Mouse (Mus musculus) limb, embryonic 14.5 days (tissue): ENCODE measurements around the gene Gm49661. TPM values are rescaled to one million over a fixed set of nuclear protein-coding genes. Genes with fewer than 3 reads are reported as not detected.

Source experiments
- ATAC-seq: fragments of 200-750 bp; cut with Nextera tagmentation; 2 replicates; pipeline ENCODE4 v1.8.0; 2017; ENCODE audit warnings: low read depth, moderate number of reproducible peaks, moderate TSS enrichment; ENCODE audit not compliant: low FRiP score
- DNase-seq: peaks from one replicate; pipeline ENCODE4 v3.0.0-alpha.2; 2015; ENCODE audit warnings: low spot score
- H3K27ac ChIP-seq: fragments of 300-500 bp; sonication (generic); replicated peaks from 2 replicates; pipeline ENCODE4 v1.5.1; 2014; ENCODE audit warnings: low read depth, mild to moderate bottlenecking, low read length, moderate library complexity, mixed read lengths
- H3K27me3 ChIP-seq: fragments of 300-500 bp; sonication (generic); 2 replicates; pipeline ENCODE4 v1.6.1; 2014; ENCODE audit warnings: low read length, mixed read lengths; ENCODE audit not compliant: control insufficient read depth, insufficient read depth
- H3K36me3 ChIP-seq: fragments of 300-500 bp; sonication (generic); 2 replicates; pipeline ENCODE4 v1.6.1; 2014; ENCODE audit warnings: mild to moderate bottlenecking, low read length, moderate library complexity, mixed read lengths; ENCODE audit not compliant: control insufficient read depth, insufficient read depth
- H3K4me1 ChIP-seq: fragments of 300-500 bp; sonication (generic); 2 replicates; pipeline ENCODE4 v1.6.1; 2014; ENCODE audit warnings: antibody characterized with exemption, low read length, mixed read lengths; ENCODE audit not compliant: control insufficient read depth, insufficient read depth
- H3K4me2 ChIP-seq: fragments of 300-500 bp; sonication (generic); replicated peaks from 2 replicates; pipeline ENCODE4 v1.6.1; 2014; ENCODE audit warnings: low read depth, mild to moderate bottlenecking, low read length, moderate library complexity; ENCODE audit not compliant: severe bottlenecking
- H3K4me3 ChIP-seq: fragments of 300-500 bp; sonication (generic); replicated peaks from 2 replicates; pipeline ENCODE4 v1.5.1; 2014; ENCODE audit warnings: low read length
- H3K9ac ChIP-seq: fragments of 300-500 bp; sonication (generic); 2 replicates; pipeline ENCODE4 v1.6.1; 2014; ENCODE audit warnings: mild to moderate bottlenecking, low read depth, low read length, moderate library complexity; ENCODE audit not compliant: severe bottlenecking
- H3K9me3 ChIP-seq: fragments of 300-500 bp; sonication (generic); 2 replicates; pipeline ENCODE4 v1.6.1; 2016; ENCODE audit warnings: low read length; ENCODE audit not compliant: control insufficient read depth
- POLR2A ChIP-seq: fragments of 200-500 bp; IDR thresholded peaks from 2 replicates; pipeline ENCODE4 v1.8.0; 2012; ENCODE audit warnings: inconsistent platforms, mild to moderate bottlenecking, moderate library complexity, borderline replicate concordance; ENCODE audit not compliant: insufficient read depth, insufficient read length; ENCODE audit errors: extremely low read depth
- WGBS: fragments of 180-500 bp; shearing (Covaris S2); extraction: QIAGEN DNeasy Blood & Tissue Kit; methylation state at CpG from one replicate; pipeline ENCODE4 v1.1.7; 2014; 5-methylcytosine and 5-hydroxymethylcytosine counted together
- microRNA-seq: library from miRNA; unstranded; fragments of <30 nt; microRNA quantifications from one replicate; pipeline ENCODE4, GENCODE M21; 2016
- polyA plus RNA-seq, 2 experiments: library from polyadenylated mRNA; depleted of rRNA in 1 of 2; stranded (reverse) in 1 of 2; unstranded in 1 of 2; fragments of >200 nt; fragmentation: Nextera tagmentation in 1 of 2; extraction: Ambion mirVana in 1 of 2; gene quantifications; 2 replicates each; pipeline versions ENCODE4 v1.2.1 to v1.2.3; 2012 to 2014

The Gm49661 gene
- polyA plus RNA-seq, 2 experiments, result not detected

GRCm38 (mm10) chr8:84925557-84925956 is 43.7 kb downstream of the Gm49661 start:
- Histone ChIP-seq H3K9me3 (no peaks in the 10 kb centered on the region), H3K36me3 (no peaks in the 10 kb centered on the region), H3K4me3 (no peak overlapping the region), H3K27me3 (peaks cover 17% of the 10 kb centered on the region), H3K27ac (no peak overlapping the region), H3K4me1 (no peaks in the 10 kb centered on the region), H3K9ac (no peak overlapping the region), H3K4me2 (no peak overlapping the region)
- no peak for DNase-seq
- no peak for TF ChIP-seq POLR2A
- no peak for ATAC-seq
- WGBS, result 74% methylated on average over 7 of the region's 7 CpGs

- Histone ChIP-seq H3K27ac (no peak overlapping the region), H3K9me3 (no peaks in the 10 kb centered on the region), H3K4me2 (no peak overlapping the region), H3K27me3 (no peaks in the 10 kb centered on the region; the same call in 1 of the 2 replicates), H3K4me3 (no peak overlapping the region), H3K9ac (no peak overlapping the region), H3K4me1 (no peaks in the 10 kb centered on the region), H3K36me3 (no peaks in the 10 kb centered on the region)
- WGBS, result 64% methylated on average over 2 of the region's 2 CpGs
- no peak for DNase-seq
- no peak for ATAC-seq
- TF ChIP-seq POLR2A, result no peak
These were observed 47.6 kb downstream of the Gm49661 start for GRCm38 (mm10) chr8:84921596-84921995.

- DNase-seq (no peak), ATAC-seq (no peak)
- H3K4me3 ChIP-seq, result no peak overlapping the region
- no peaks in the 10 kb centered on the region; the same call in 1 of the 2 replicates for H3K27me3 ChIP-seq
- no peak overlapping the region for H3K27ac ChIP-seq
- 91% methylated on average over 15 of the region's 15 CpGs for WGBS
- no peak overlapping the region for H3K9ac ChIP-seq
- TF ChIP-seq POLR2A, result no peak
- no peak overlapping the region for H3K4me2 ChIP-seq
- no peaks in the 10 kb centered on the region for H3K4me1 ChIP-seq
- H3K9me3 ChIP-seq, result no peaks in the 10 kb centered on the region
- H3K36me3 ChIP-seq, result no peaks in the 10 kb centered on the region
These were observed 50.6 kb downstream of the Gm49661 start for GRCm38 (mm10) chr8:84918646-84919045.

GRCm38 (mm10) chr8:84917781-84918180 is 51.5 kb downstream of the Gm49661 start:
- H3K4me3 ChIP-seq, result no peak overlapping the region
- no peak for ATAC-seq
- H3K27ac ChIP-seq, result no peak overlapping the region
- 29% methylated on average over 20 of the region's 20 CpGs for WGBS
- no peaks in the 10 kb centered on the region for H3K4me1 ChIP-seq
- no peak for TF ChIP-seq POLR2A
- H3K4me2 ChIP-seq, result no peak overlapping the region
- no peak overlapping the region for H3K9ac ChIP-seq
- H3K36me3 ChIP-seq, result no peaks in the 10 kb centered on the region
- peaks cover 5% of the 10 kb centered on the region; the same call in 1 of the 2 replicates for H3K27me3 ChIP-seq
- no peak for DNase-seq
- H3K9me3 ChIP-seq, result no peaks in the 10 kb centered on the region

Small RNA genes lying within 50 kb of the gene (microRNA-seq; reads per million reads assigned to microRNA genes)
- not detected for gene Gm24197

Other genes starting within 250 kb of the Gm49661 start
- 4.3 and 4.8 TPM in 2 replicates for gene G430095P16Rik, start 246.4 kb downstream of the Gm49661 start, polyA plus RNA-seq (2012; rRNA removed)
- gene G430095P16Rik, start 246.4 kb downstream of the Gm49661 start, polyA plus RNA-seq (2014; fragmentation: Nextera tagmentation; extraction: Ambion mirVana), result 5.7 and 6.0 TPM in 2 replicates
- 81.2 and 97.7 TPM in 2 replicates for gene Nfix, start 169.1 kb downstream of the Gm49661 start, polyA plus RNA-seq (2012; rRNA removed)
- gene Nfix, start 169.1 kb downstream of the Gm49661 start, polyA plus RNA-seq (2014; fragmentation: Nextera tagmentation; extraction: Ambion mirVana), result 100 and 108 TPM in 2 replicates
- gene Dand5, start 146.6 kb downstream of the Gm49661 start, polyA plus RNA-seq (2012; rRNA removed), result 5.7 and 5.9 TPM in 2 replicates
- 6.4 and 6.9 TPM in 2 replicates for gene Dand5, start 146.6 kb downstream of the Gm49661 start, polyA plus RNA-seq (2014; fragmentation: Nextera tagmentation; extraction: Ambion mirVana)
- gene Gadd45gip1, start 137.9 kb downstream of the Gm49661 start, polyA plus RNA-seq (2012; rRNA removed), result 39.8 and 45.6 TPM in 2 replicates
- 43.2 and 44.9 TPM in 2 replicates for gene Gadd45gip1, start 137.9 kb downstream of the Gm49661 start, polyA plus RNA-seq (2014; fragmentation: Nextera tagmentation; extraction: Ambion mirVana)
- 82.0 and 82.4 TPM in 2 replicates for gene Rad23a, start 128.8 kb downstream of the Gm49661 start, polyA plus RNA-seq (2012; rRNA removed)
- gene Rad23a, start 128.8 kb downstream of the Gm49661 start, polyA plus RNA-seq (2014; fragmentation: Nextera tagmentation; extraction: Ambion mirVana), result 104 and 109 TPM in 2 replicates
- 575 and 831 TPM in 2 replicates for gene Calr, start 122.5 kb downstream of the Gm49661 start, polyA plus RNA-seq (2012; rRNA removed)
- 802 and 827 TPM in 2 replicates for gene Calr, start 122.5 kb downstream of the Gm49661 start, polyA plus RNA-seq (2014; fragmentation: Nextera tagmentation; extraction: Ambion mirVana)
- 105 and 123 TPM in 2 replicates for gene Farsa, start 112.4 kb downstream of the Gm49661 start, polyA plus RNA-seq (2012; rRNA removed)
- gene Farsa, start 112.4 kb downstream of the Gm49661 start, polyA plus RNA-seq (2014; fragmentation: Nextera tagmentation; extraction: Ambion mirVana), result 78.4 and 81.2 TPM in 2 replicates
- gene Syce2, start 97.3 kb downstream of the Gm49661 start, polyA plus RNA-seq (2012; rRNA removed), result 30.5 and 36.9 TPM in 2 replicates
- 75.3 and 78.4 TPM in 2 replicates for gene Syce2, start 97.3 kb downstream of the Gm49661 start, polyA plus RNA-seq (2014; fragmentation: Nextera tagmentation; extraction: Ambion mirVana)
- gene Gcdh, start 75.5 kb downstream of the Gm49661 start, polyA plus RNA-seq (2012; rRNA removed), result 45.8 and 58.9 TPM in 2 replicates
- 29.8 and 34.5 TPM in 2 replicates for gene Gcdh, start 75.5 kb downstream of the Gm49661 start, polyA plus RNA-seq (2014; fragmentation: Nextera tagmentation; extraction: Ambion mirVana)
- 2.5 and 3.0 TPM in 2 replicates for gene Klf1, start 67.5 kb downstream of the Gm49661 start, polyA plus RNA-seq (2012; rRNA removed)
- gene Klf1, start 67.5 kb downstream of the Gm49661 start, polyA plus RNA-seq (2014; fragmentation: Nextera tagmentation; extraction: Ambion mirVana), result 1.4 and 2.0 TPM in 2 replicates
- gene Dnase2a, start 60.9 kb downstream of the Gm49661 start, polyA plus RNA-seq (2012; rRNA removed), result 18.5 and 20.5 TPM in 2 replicates
- 13.8 and 15.4 TPM in 2 replicates for gene Dnase2a, start 60.9 kb downstream of the Gm49661 start, polyA plus RNA-seq (2014; fragmentation: Nextera tagmentation; extraction: Ambion mirVana)
- gene Mast1, start 32.1 kb downstream of the Gm49661 start, polyA plus RNA-seq (2012; rRNA removed), result 0.36 and 0.50 TPM in 2 replicates
- gene Mast1, start 32.1 kb downstream of the Gm49661 start, polyA plus RNA-seq (2014; fragmentation: Nextera tagmentation; extraction: Ambion mirVana), result 0.15 and 0.32 TPM in 2 replicates
- not detected in 2 replicates for gene Rtbdn, start 22.4 kb downstream of the Gm49661 start, polyA plus RNA-seq (2012; rRNA removed)
- gene Rtbdn, start 22.4 kb downstream of the Gm49661 start, polyA plus RNA-seq (2014; fragmentation: Nextera tagmentation; extraction: Ambion mirVana), result not detected in 2 replicates
- gene Prdx2, start 154 bp upstream of the Gm49661 start, polyA plus RNA-seq (2012; rRNA removed), result 387 and 405 TPM in 2 replicates
- gene Prdx2, start 154 bp upstream of the Gm49661 start, polyA plus RNA-seq (2014; fragmentation: Nextera tagmentation; extraction: Ambion mirVana), result 839 and 877 TPM in 2 replicates
- gene Rnaseh2a, start 334 bp upstream of the Gm49661 start, polyA plus RNA-seq (2012; rRNA removed), result 58.6 and 60.8 TPM in 2 replicates
- 87.6 and 90.8 TPM in 2 replicates for gene Rnaseh2a, start 334 bp upstream of the Gm49661 start, polyA plus RNA-seq (2014; fragmentation: Nextera tagmentation; extraction: Ambion mirVana)
- gene Junb, start 9.3 kb upstream of the Gm49661 start, polyA plus RNA-seq (2012; rRNA removed), result 11.3 and 16.4 TPM in 2 replicates
- gene Junb, start 9.3 kb upstream of the Gm49661 start, polyA plus RNA-seq (2014; fragmentation: Nextera tagmentation; extraction: Ambion mirVana), result 16.9 and 18.0 TPM in 2 replicates
- 15.1 and 17.7 TPM in 2 replicates for gene Hook2, start 21.2 kb upstream of the Gm49661 start, polyA plus RNA-seq (2012; rRNA removed)
- 17.4 and 18.1 TPM in 2 replicates for gene Hook2, start 21.2 kb upstream of the Gm49661 start, polyA plus RNA-seq (2014; fragmentation: Nextera tagmentation; extraction: Ambion mirVana)
- gene Best2, start 45.1 kb upstream of the Gm49661 start, polyA plus RNA-seq (2012; rRNA removed), result 0.08 and 0.15 TPM in 2 replicates
- not detected in 2 replicates for gene Best2, start 45.1 kb upstream of the Gm49661 start, polyA plus RNA-seq (2014; fragmentation: Nextera tagmentation; extraction: Ambion mirVana)
- 173 and 207 TPM in 2 replicates for gene Asna1, start 55.8 kb upstream of the Gm49661 start, polyA plus RNA-seq (2012; rRNA removed)
- gene Asna1, start 55.8 kb upstream of the Gm49661 start, polyA plus RNA-seq (2014; fragmentation: Nextera tagmentation; extraction: Ambion mirVana), result 95.0 and 98.0 TPM in 2 replicates
- 163 and 168 TPM in 2 replicates for gene Trir, start 57.4 kb upstream of the Gm49661 start, polyA plus RNA-seq (2012; rRNA removed)
- 135 and 156 TPM in 2 replicates for gene Trir, start 57.4 kb upstream of the Gm49661 start, polyA plus RNA-seq (2014; fragmentation: Nextera tagmentation; extraction: Ambion mirVana)
- 89.9 and 112 TPM in 2 replicates for gene Tnpo2, start 67.5 kb upstream of the Gm49661 start, polyA plus RNA-seq (2012; rRNA removed)
- 16.9 and 18.0 TPM in 2 replicates for gene Tnpo2, start 67.5 kb upstream of the Gm49661 start, polyA plus RNA-seq (2014; fragmentation: Nextera tagmentation; extraction: Ambion mirVana)
- 51.0 and 73.3 TPM in 2 replicates for gene Fbxw9, start 90.6 kb upstream of the Gm49661 start, polyA plus RNA-seq (2012; rRNA removed)
- 28.6 and 30.5 TPM in 2 replicates for gene Fbxw9, start 90.6 kb upstream of the Gm49661 start, polyA plus RNA-seq (2014; fragmentation: Nextera tagmentation; extraction: Ambion mirVana)
- 0.99 TPM in 1 of 2 replicates, not detected in the other for gene Gm5741, start 98.5 kb upstream of the Gm49661 start, polyA plus RNA-seq (2012; rRNA removed)
- gene Gm5741, start 98.5 kb upstream of the Gm49661 start, polyA plus RNA-seq (2014; fragmentation: Nextera tagmentation; extraction: Ambion mirVana), result 0.74 and 1.6 TPM in 2 replicates
- gene Dhps, start 102.3 kb upstream of the Gm49661 start, polyA plus RNA-seq (2012; rRNA removed), result 44.9 and 46.9 TPM in 2 replicates
- gene Dhps, start 102.3 kb upstream of the Gm49661 start, polyA plus RNA-seq (2014; fragmentation: Nextera tagmentation; extraction: Ambion mirVana), result 46.1 and 47.7 TPM in 2 replicates
- gene Wdr83os, start 111.3 kb upstream of the Gm49661 start, polyA plus RNA-seq (2012; rRNA removed), result 87.2 and 112 TPM in 2 replicates
- 138 and 139 TPM in 2 replicates for gene Wdr83os, start 111.3 kb upstream of the Gm49661 start, polyA plus RNA-seq (2014; fragmentation: Nextera tagmentation; extraction: Ambion mirVana)
- gene Wdr83, start 111.9 kb upstream of the Gm49661 start, polyA plus RNA-seq (2012; rRNA removed), result 53.2 and 58.4 TPM in 2 replicates
- gene Wdr83, start 111.9 kb upstream of the Gm49661 start, polyA plus RNA-seq (2014; fragmentation: Nextera tagmentation; extraction: Ambion mirVana), result 36.8 and 38.4 TPM in 2 replicates
- 46.7 and 54.1 TPM in 2 replicates for gene Man2b1, start 113.8 kb upstream of the Gm49661 start, polyA plus RNA-seq (2012; rRNA removed)
- gene Man2b1, start 113.8 kb upstream of the Gm49661 start, polyA plus RNA-seq (2014; fragmentation: Nextera tagmentation; extraction: Ambion mirVana), result 32.9 and 34.2 TPM in 2 replicates
- 1.8 and 2.4 TPM in 2 replicates for gene Zfp791, start 153.7 kb upstream of the Gm49661 start, polyA plus RNA-seq (2012; rRNA removed)
- 0.77 and 1.8 TPM in 2 replicates for gene Zfp791, start 153.7 kb upstream of the Gm49661 start, polyA plus RNA-seq (2014; fragmentation: Nextera tagmentation; extraction: Ambion mirVana)
- not detected in 2 replicates for gene Cks1brt, start 182.5 kb upstream of the Gm49661 start, polyA plus RNA-seq (2012; rRNA removed)
- not detected in 2 replicates for gene Cks1brt, start 182.5 kb upstream of the Gm49661 start, polyA plus RNA-seq (2014; fragmentation: Nextera tagmentation; extraction: Ambion mirVana)